Mouse (Mus musculus): ENCODE measurements around the gene Car14. TPM values are rescaled to one million over a fixed set of nuclear protein-coding genes. Genes with fewer than 3 reads are reported as not detected.
"Not testable (repeated sequence)": the region's sequence is repeated elsewhere in the genome, so short reads cannot be mapped to it uniquely, and the experiment has no call there.

Car14 gene
- polyA plus RNA-seq, 1 experiment from 2014 or later: 68.0 TPM

DNA sequence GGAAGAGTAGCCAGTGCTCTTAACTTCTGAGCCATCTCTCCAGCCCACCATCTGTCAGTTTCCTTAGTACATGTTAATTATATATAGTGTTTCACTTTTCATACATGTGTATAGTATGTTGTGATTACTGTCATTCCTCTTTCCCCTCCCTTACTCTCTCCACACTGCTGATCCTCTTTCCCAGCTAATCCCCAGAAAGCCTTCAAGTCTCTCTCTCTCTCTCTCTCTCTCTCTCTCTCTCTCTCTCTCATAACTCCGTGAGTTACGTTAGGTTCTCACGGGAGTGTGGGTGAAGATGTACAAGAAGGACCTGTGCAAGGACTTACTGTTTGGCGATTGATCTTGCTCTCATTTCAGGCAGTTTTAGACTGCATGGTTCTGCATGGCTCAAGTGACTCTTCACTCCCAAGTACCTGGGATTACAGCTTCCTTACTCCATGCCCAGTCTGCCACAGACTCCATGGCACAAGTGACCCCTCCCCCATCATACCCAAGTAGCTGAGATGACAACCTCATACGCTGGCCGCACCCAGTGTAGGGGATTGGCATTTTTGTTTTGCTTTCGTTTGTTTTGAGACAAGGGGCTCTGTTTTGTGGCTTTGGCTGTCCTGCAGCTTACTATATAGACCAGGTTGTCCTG, 28.7 kb upstream of the Car14 start:
- Histone ChIP-seq H3K9me3 (no peaks in the 10 kb centered on the region), H3K27ac (no peak overlapping the region), H3K4me3 (no peak overlapping the region), H3K27me3 (ENCODE audit: insufficient read depth, poor library complexity, severe bottlenecking) (no peaks in the 10 kb centered on the region), H3K36me3 (peaks cover 48% of the 10 kb centered on the region), H3K4me1 (peaks cover 15% of the 10 kb centered on the region)
- DNase-seq (ENCODE audit: low spot score): no peak
- WGBS: 92% methylated on average over 7 of the region's 7 CpGs

DNA sequence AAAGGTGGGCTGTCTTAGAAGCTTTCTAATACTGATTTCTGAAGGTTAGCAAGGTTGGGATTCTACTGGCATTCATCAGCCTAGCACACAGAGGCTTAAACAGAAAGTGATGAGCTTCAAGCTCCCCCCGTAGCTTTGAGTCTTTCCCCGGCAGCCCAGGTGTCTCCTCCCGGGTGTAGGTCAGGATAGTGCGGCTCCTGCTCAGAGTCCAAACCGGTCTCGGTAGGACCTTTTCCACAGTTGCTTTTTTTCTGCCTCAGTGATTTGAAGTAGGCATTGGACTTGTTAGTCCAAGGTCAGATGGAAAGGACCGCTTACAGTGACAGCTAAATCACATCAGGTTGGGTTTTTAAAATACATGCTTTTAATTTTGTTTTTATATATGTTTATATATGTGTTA, 28.1 kb upstream of the Car14 start:
- H3K27me3 ChIP-seq (ENCODE audit: insufficient read depth, poor library complexity, severe bottlenecking): no peaks in the 10 kb centered on the region
- peaks cover 15% of the 10 kb centered on the region for H3K4me1 ChIP-seq
- H3K27ac ChIP-seq: no peak overlapping the region
- H3K36me3 ChIP-seq: peaks cover 41% of the 10 kb centered on the region
- no peak for DNase-seq (ENCODE audit: low spot score)
- 0 out of 2 replicates have a peak overlapping the region, but pooled peaks have one; percentile 0 for H3K4me3 ChIP-seq
- 90% methylated on average over 7 of the region's 7 CpGs for WGBS
- no peaks in the 10 kb centered on the region for H3K9me3 ChIP-seq

- DNase-seq (ENCODE audit: low spot score): no peak
- Histone ChIP-seq H3K9me3 (no peaks in the 10 kb centered on the region), H3K27ac (no peak overlapping the region), H3K4me3 (0 out of 2 replicates have a peak overlapping the region, but pooled peaks have one; percentile 0), H3K4me1 (peaks cover 15% of the 10 kb centered on the region), H3K27me3 (ENCODE audit: insufficient read depth, poor library complexity, severe bottlenecking) (no peaks in the 10 kb centered on the region), H3K36me3 (peaks cover 37% of the 10 kb centered on the region)
- 80% methylated on average over 1 of the region's 1 CpGs for WGBS
These were observed 27.7 kb upstream of the Car14 start for GRCm38 (mm10) chr3:95932157-95932556.

- Histone ChIP-seq H3K36me3 (peaks cover 30% of the 10 kb centered on the region), H3K4me1 (peaks cover 15% of the 10 kb centered on the region), H3K4me3 (0 out of 2 replicates have a peak overlapping the region, but pooled peaks have one; percentile 83), H3K27ac (no peak overlapping the region), H3K27me3 (ENCODE audit: insufficient read depth, poor library complexity, severe bottlenecking) (no peaks in the 10 kb centered on the region), H3K9me3 (no peaks in the 10 kb centered on the region)
- WGBS: 91% methylated on average over 1 of the region's 1 CpGs
- no peak for DNase-seq (ENCODE audit: low spot score)
These were observed 27.0 kb upstream of the Car14 start for GRCm38 (mm10) chr3:95931471-95931870.

- DNase-seq (ENCODE audit: low spot score): no peak
- peak overlapping the region; percentile 83 for H3K4me3 ChIP-seq
- H3K27ac ChIP-seq: peak overlapping the region; percentile 96
- H3K27me3 ChIP-seq (ENCODE audit: insufficient read depth, poor library complexity, severe bottlenecking): no peaks in the 10 kb centered on the region
- H3K4me1 ChIP-seq: peaks cover 15% of the 10 kb centered on the region
- no peaks in the 10 kb centered on the region for H3K9me3 ChIP-seq
- 4% methylated on average over 5 of the region's 5 CpGs for WGBS
- H3K36me3 ChIP-seq: peaks cover 25% of the 10 kb centered on the region
These were observed 25.9 kb upstream of the Car14 start for GRCm38 (mm10) chr3:95930471-95930789.

GRCm38 (mm10) chr3:95929581-95930470, 25.3 kb upstream of the Car14 start:
- H3K4me3 ChIP-seq: peak overlapping the region; percentile 83
- peak overlapping the region; percentile 96 for H3K27ac ChIP-seq
- DNase-seq (ENCODE audit: low spot score): peak; percentile 84
- H3K27me3 ChIP-seq (ENCODE audit: insufficient read depth, poor library complexity, severe bottlenecking): no peaks in the 10 kb centered on the region
- no peaks in the 10 kb centered on the region for H3K9me3 ChIP-seq
- H3K4me1 ChIP-seq: peaks cover 15% of the 10 kb centered on the region
- under 1% methylated on average over 105 of the region's 105 CpGs for WGBS
- peaks cover 19% of the 10 kb centered on the region for H3K36me3 ChIP-seq

GRCm38 (mm10) chr3:95928658-95929503, 24.4 kb upstream of the Car14 start, which contains the start of gene Anp32e:
TSS of gene Anp32e (plus strand) at chr3:95929246.
- H3K27me3 ChIP-seq (ENCODE audit: insufficient read depth, poor library complexity, severe bottlenecking): no peaks in the 10 kb centered on the region
- no peaks in the 10 kb centered on the region for H3K9me3 ChIP-seq
- under 1% methylated on average over 49 of the region's 49 CpGs for WGBS
- DNase-seq (ENCODE audit: low spot score): peak; percentile 99
- H3K27ac ChIP-seq: peak within 1 kb of the TSS; percentile 96
- peaks cover 10% of the 10 kb centered on the region for H3K36me3 ChIP-seq
- H3K4me3 ChIP-seq: peak within 1 kb of the TSS; percentile 83
- H3K4me1 ChIP-seq: peaks cover 15% of the 10 kb centered on the region

DNA sequence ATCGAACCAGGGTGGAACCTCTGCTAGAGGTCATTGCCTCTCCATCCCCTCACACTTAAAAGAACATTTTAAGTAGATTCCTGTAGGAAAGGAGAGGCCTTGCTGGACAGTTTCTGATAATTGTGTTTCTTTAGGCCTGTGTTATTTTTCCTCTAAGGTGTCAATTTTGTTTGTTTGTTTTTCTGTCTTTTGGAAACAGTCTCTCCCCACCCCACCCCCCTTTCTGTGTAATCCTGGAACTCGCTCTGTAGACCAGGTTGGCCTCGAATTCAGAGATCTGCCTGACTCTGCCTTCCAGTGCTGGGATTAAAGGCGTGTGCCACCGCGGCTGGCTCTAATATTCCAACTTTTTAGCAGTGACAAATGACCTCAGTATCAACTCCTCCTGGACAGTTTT, 23.8 kb upstream of the Car14 start:
- Histone ChIP-seq H3K27me3 (ENCODE audit: insufficient read depth, poor library complexity, severe bottlenecking) (no peaks in the 10 kb centered on the region), H3K9me3 (no peaks in the 10 kb centered on the region), H3K27ac (peak overlapping the region; percentile 96), H3K36me3 (peaks cover 4% of the 10 kb centered on the region), H3K4me3 (peak overlapping the region; percentile 83), H3K4me1 (peaks cover 15% of the 10 kb centered on the region)
- 55% methylated on average over 6 of the region's 6 CpGs for WGBS
- no peak for DNase-seq (ENCODE audit: low spot score)

GRCm38 (mm10) chr3:95925087-95925486, 20.6 kb upstream of the Car14 start:
- WGBS: 83% methylated on average over 5 of the region's 5 CpGs

GRCm38 (mm10) chr3:95924185-95924584, 19.7 kb upstream of the Car14 start:
- no peak overlapping the region for H3K27ac ChIP-seq
- no peaks in the 10 kb centered on the region for H3K27me3 ChIP-seq (ENCODE audit: insufficient read depth, poor library complexity, severe bottlenecking)
- peaks cover 10% of the 10 kb centered on the region for H3K4me1 ChIP-seq
- H3K4me3 ChIP-seq: no peak overlapping the region
- no peaks in the 10 kb centered on the region for H3K36me3 ChIP-seq
- no peaks in the 10 kb centered on the region for H3K9me3 ChIP-seq
- DNase-seq (ENCODE audit: low spot score): no peak
- WGBS: 63% methylated on average over 4 of the region's 4 CpGs

More at GRCm38 (mm10) chr3:95925087-95925486, 20.6 kb upstream of the Car14 start:
- DNase-seq (ENCODE audit: low spot score): no peak
- H3K4me3 ChIP-seq: no peak overlapping the region
- H3K9me3 ChIP-seq: no peaks in the 10 kb centered on the region
- H3K27me3 ChIP-seq (ENCODE audit: insufficient read depth, poor library complexity, severe bottlenecking): no peaks in the 10 kb centered on the region
- H3K36me3 ChIP-seq: no peaks in the 10 kb centered on the region
- no peak overlapping the region for H3K27ac ChIP-seq
- H3K4me1 ChIP-seq: peaks cover 10% of the 10 kb centered on the region

DNA sequence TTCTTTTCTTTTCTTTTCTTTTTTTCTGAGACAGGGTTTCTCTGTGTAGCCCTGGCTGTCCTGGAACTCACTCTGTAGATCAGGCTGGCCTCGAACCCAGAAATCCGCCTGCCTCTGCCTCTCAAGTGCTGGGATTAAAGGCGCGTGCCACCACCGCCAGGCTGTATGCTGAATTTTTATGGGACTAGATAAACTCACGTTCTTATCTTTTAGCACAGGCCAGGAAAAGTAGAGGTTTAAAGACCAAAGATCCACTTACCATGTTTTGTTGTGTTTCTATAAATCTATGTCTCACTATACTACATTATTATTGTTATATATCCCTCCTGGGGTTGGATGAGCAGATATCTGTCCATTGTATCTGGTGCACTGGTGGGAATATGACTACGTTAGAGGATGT, 18.9 kb upstream of the Car14 start:
- 89% methylated on average over 7 of the region's 7 CpGs for WGBS
- not testable (repeated sequence) for H3K27ac ChIP-seq; H3K4me3 ChIP-seq; H3K9me3 ChIP-seq; DNase-seq (ENCODE audit: low spot score); H3K27me3 ChIP-seq (ENCODE audit: insufficient read depth, poor library complexity, severe bottlenecking); H3K36me3 ChIP-seq
- H3K4me1 ChIP-seq: peaks cover 10% of the 10 kb centered on the region

DNA sequence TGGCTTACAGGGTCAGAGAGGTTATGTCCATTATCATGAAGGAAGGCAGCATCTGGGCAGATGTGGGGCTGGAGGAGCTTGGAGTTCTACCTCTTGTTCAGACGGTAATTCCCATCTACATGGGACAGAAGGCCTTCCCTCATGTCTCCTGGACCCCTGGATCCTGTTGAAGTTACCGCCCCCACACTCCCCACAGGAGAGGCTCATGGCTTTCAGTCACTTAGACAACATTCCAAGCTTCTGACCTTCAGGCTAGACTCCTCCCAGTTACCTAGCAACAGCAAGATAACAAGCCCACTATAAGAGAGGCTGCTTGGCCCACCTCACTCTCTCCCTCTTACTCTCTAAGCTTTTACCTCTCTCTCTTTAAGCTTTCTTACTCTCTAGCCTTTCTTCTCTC, 16.0 kb upstream of the Car14 start:
- 56% methylated on average over 2 of the region's 2 CpGs for WGBS
- H3K9me3 ChIP-seq; H3K36me3 ChIP-seq; H3K27ac ChIP-seq; DNase-seq (ENCODE audit: low spot score); H3K4me3 ChIP-seq; H3K27me3 ChIP-seq (ENCODE audit: insufficient read depth, poor library complexity, severe bottlenecking): not testable (repeated sequence)
- peaks cover 10% of the 10 kb centered on the region for H3K4me1 ChIP-seq

Data from heart, embryonic 10.5 days (tissue).